In genomic region chr1:72141893-72142480, GRCm38 (mm10) we compare ENCODE assay signal across 8 mouse cellular contexts.
DNase-seq lines count a peak whose midpoint lies in the region; ATAC-seq lines count a peak whose summit lies in the region.

No protein-coding gene starts in this region.

- no peak overlapping the region for H3K27ac ChIP-seq in embryonic facial prominence, embryonic 13.5 days
- peak overlapping the region; percentile 83 for H3K27ac ChIP-seq in hindbrain, embryonic 10.5 days

- no peaks in the 10 kb centered on the region for H3K4me1 ChIP-seq in embryonic facial prominence, embryonic 13.5 days
- H3K4me1 ChIP-seq in hindbrain, embryonic 10.5 days (replicated peaks) = peaks cover 3% of the 10 kb centered on the region; the same call in 1 of the 2 replicates

- H3K27me3 ChIP-seq in embryonic facial prominence, embryonic 13.5 days = no peaks in the 10 kb centered on the region
- H3K27me3 ChIP-seq in hindbrain, embryonic 10.5 days (ENCODE audit: insufficient read depth, poor library complexity, severe bottlenecking) = no peaks in the 10 kb centered on the region

- peak overlapping the region; percentile 54 for H3K4me2 ChIP-seq in embryonic facial prominence, embryonic 13.5 days

- ATAC-seq in embryonic facial prominence, embryonic 13.5 days (ENCODE audit: insufficient number of reproducible peaks, insufficient read depth, low FRiP score, low TSS enrichment, low read depth) = no peak

- peak overlapping the region; percentile 64 for H3K9ac ChIP-seq in embryonic facial prominence, embryonic 13.5 days

- peak overlapping the region; percentile 22 for H3K4me3 ChIP-seq in embryonic facial prominence, embryonic 13.5 days
- peak overlapping the region; percentile 38 for H3K4me3 ChIP-seq in hindbrain, embryonic 10.5 days

- DNase-seq in layer of hippocampus, adult 11-12 months (ENCODE audit: low spot score) = peak; percentile 43
- DNase-seq in layer of hippocampus, adult 9-10 months (ENCODE audit: low spot score) = no peak
- DNase-seq in adrenal gland, postnatal 25 days = peak; percentile 34
- DNase-seq in hindbrain, embryonic 10.5 days (ENCODE audit: low spot score) = peak; percentile 68
- peak; percentile 21 to 64 for DNase-seq in layer of hippocampus, postnatal 14 days (ENCODE audit: low spot score in 2 of 2)
- peak; percentile 39 to 58 for DNase-seq in lung, postnatal 4 days
- DNase-seq in right cerebral cortex, postnatal 14 days = peak; percentile 35

- H3K9me3 ChIP-seq in embryonic facial prominence, embryonic 13.5 days = no peaks in the 10 kb centered on the region
- no peaks in the 10 kb centered on the region for H3K9me3 ChIP-seq in hindbrain, embryonic 10.5 days

- no peaks in the 10 kb centered on the region for H3K36me3 ChIP-seq in embryonic facial prominence, embryonic 13.5 days
- H3K36me3 ChIP-seq in hindbrain, embryonic 10.5 days = no peaks in the 10 kb centered on the region

- 4% methylated on average over 11 of the region's 11 CpGs for WGBS in embryonic facial prominence, embryonic 13.5 days
- WGBS in hindbrain, embryonic 10.5 days = 7% methylated on average over 11 of the region's 11 CpGs
